Comparison of ENCODE assay signal across 24 mouse cellular contexts in genomic region chr6:134723326-134723725, GRCm38 (mm10).
A peak's percentile ranks its signal among the peaks of the same experiment; 100 is the strongest.
DNase-seq lines count a peak whose midpoint lies in the region; ATAC-seq and TF ChIP-seq lines count a peak whose summit lies in the region.
"Had no signal": no experiment of that assay in that cellular context is flagged by ENCODE, and none has a peak within 500 bp of the region (broad histone marks: within the 10 kb centered on the region; RNA-seq: fewer than 3 reads in every experiment).

No protein-coding gene starts in this region.

- H3K79me2 ChIP-seq in liver, adult 2 months (ENCODE audit: control insufficient read depth, insufficient read depth, low read length) = peaks cover 3% of the 10 kb centered on the region; the same call in 1 of the 2 replicates

- H3K4me3 ChIP-seq in liver, adult 2 months (ENCODE audit: insufficient read depth, low read depth, low read length) = no peak overlapping the region
- H3K4me3 ChIP-seq in liver, embryonic 11.5 days (ENCODE audit: low read depth, low read length) = no peak overlapping the region
- no peak overlapping the region for H3K4me3 ChIP-seq in intestine, postnatal 0 days (ENCODE audit: low read depth, low read length)
- H3K4me3 ChIP-seq: embryonic facial prominence, embryonic 10.5 days; embryonic facial prominence, embryonic 13.5 days; erythroblast, embryonic 14.5 days; forebrain, embryonic 12.5 days; hindbrain, embryonic 12.5 days; hindbrain, embryonic 15.5 days had no signal

- TF ChIP-seq POLR2A in liver, adult 2 months (IDR thresholded peaks at IDR 0.05; ENCODE audit: extremely low read depth, insufficient read depth, low read length) = no peak

- H3K9ac ChIP-seq in liver, adult 2 months (ENCODE audit: low read depth, low read length) = peak overlapping the region; percentile 25; the same call in 1 of the 2 replicates
- H3K9ac ChIP-seq in liver, embryonic 11.5 days (ENCODE audit: low read depth, low read length) = no peak overlapping the region
- no peak overlapping the region for H3K9ac ChIP-seq in intestine, postnatal 0 days (ENCODE audit: low read depth, low read length)
- H3K9ac ChIP-seq: embryonic facial prominence, embryonic 13.5 days; forebrain, embryonic 12.5 days; hindbrain, embryonic 12.5 days; hindbrain, embryonic 15.5 days had no signal

- DNase-seq in heart, adult 11 months = peak; percentile 66
- no peak for DNase-seq in heart, adult 18-20 months
- no peak for DNase-seq in liver, adult 2 months (ENCODE audit: extremely low read depth, low read depth, low spot score)
- no peak for DNase-seq in liver, embryonic 11.5 days (ENCODE audit: low spot score)
- DNase-seq in left cerebral cortex, adult 18-20 months (ENCODE audit: low spot score in 2 of 2) = no peak
- DNase-seq: adrenal gland, adult 8-10 months; adrenal gland, postnatal 25 days; cerebellum, adult 11-12 months; cerebellum, adult 8-10 months; cerebellum, postnatal 10 days; cerebellum, postnatal 36 days; embryo, embryonic 11 days; gastrocnemius, postnatal 10 days; gastrocnemius, postnatal 36 days had no signal

- H3K9me3 ChIP-seq in liver, embryonic 11.5 days (ENCODE audit: control insufficient read depth, low read length) = no peaks in the 10 kb centered on the region
- H3K9me3 ChIP-seq in intestine, postnatal 0 days (ENCODE audit: control insufficient read depth) = no peaks in the 10 kb centered on the region
- H3K9me3 ChIP-seq: embryonic facial prominence, embryonic 10.5 days; embryonic facial prominence, embryonic 13.5 days; forebrain, embryonic 12.5 days; hindbrain, embryonic 12.5 days; hindbrain, embryonic 15.5 days had no signal

- no peak for ATAC-seq in liver, embryonic 11.5 days (replicated peaks; ENCODE audit: low FRiP score)
- ATAC-seq in intestine, postnatal 0 days = no peak
- ATAC-seq: activated CD4-positive, CD25-positive, alpha-beta regulatory T cell, adult 4 months; forebrain, embryonic 16.5 days had no signal

- H3K27ac ChIP-seq in liver, adult 2 months (replicated peaks; ENCODE audit: insufficient read depth, low read depth, low read length) = peak overlapping the region; percentile 73
- H3K27ac ChIP-seq in liver, embryonic 11.5 days (ENCODE audit: low read depth, low read length) = no peak overlapping the region
- peak overlapping the region; percentile 64; the same call in 1 of the 2 replicates for H3K27ac ChIP-seq in intestine, postnatal 0 days (ENCODE audit: low read depth, low read length)
- H3K27ac ChIP-seq: embryonic facial prominence, embryonic 10.5 days; embryonic facial prominence, embryonic 13.5 days; forebrain, embryonic 12.5 days; hindbrain, embryonic 12.5 days; hindbrain, embryonic 15.5 days had no signal

- peaks cover 23% of the 10 kb centered on the region for H3K4me1 ChIP-seq in liver, adult 2 months (ENCODE audit: control insufficient read depth, insufficient read depth, low read length)
- no peaks in the 10 kb centered on the region for H3K4me1 ChIP-seq in liver, embryonic 11.5 days (replicated peaks; ENCODE audit: control insufficient read depth, insufficient read depth, low read length)
- peaks cover 7% of the 10 kb centered on the region for H3K4me1 ChIP-seq in intestine, postnatal 0 days (replicated peaks; ENCODE audit: control insufficient read depth, insufficient read depth, low read length)
- H3K4me1 ChIP-seq: embryonic facial prominence, embryonic 10.5 days; embryonic facial prominence, embryonic 13.5 days; forebrain, embryonic 12.5 days; hindbrain, embryonic 12.5 days; hindbrain, embryonic 15.5 days had no signal

- 89% methylated on average over 7 of the region's 7 CpGs for WGBS in liver, adult 2 months
- WGBS in liver, embryonic 11.5 days = 91% methylated on average over 7 of the region's 7 CpGs
- WGBS in intestine, postnatal 0 days = 85% methylated on average over 7 of the region's 7 CpGs

- H3K4me2 ChIP-seq in liver, embryonic 11.5 days = no peak overlapping the region
- no peak overlapping the region for H3K4me2 ChIP-seq in intestine, postnatal 0 days (replicated peaks; ENCODE audit: low read depth)
- H3K4me2 ChIP-seq: embryonic facial prominence, embryonic 13.5 days; forebrain, embryonic 12.5 days; heart, embryonic 11.5 days; hindbrain, embryonic 12.5 days; hindbrain, embryonic 15.5 days had no signal

- TF ChIP-seq CTCF in liver, adult 2 months (IDR thresholded peaks at IDR 0.05; ENCODE audit: low read depth, low read length) = no peak
- no peak for TF ChIP-seq CTCF in intestine, postnatal 0 days (IDR thresholded peaks at IDR 0.05; ENCODE audit: low read depth)

- peaks cover 14% of the 10 kb centered on the region; the same call in 1 of the 2 replicates for H3K36me3 ChIP-seq in liver, adult 2 months (ENCODE audit: control insufficient read depth, insufficient read depth, low read length)
- H3K36me3 ChIP-seq in liver, embryonic 11.5 days (ENCODE audit: control insufficient read depth, insufficient read depth, low read length) = peaks cover 2% of the 10 kb centered on the region; the same call in 1 of the 2 replicates
- peaks cover 19% of the 10 kb centered on the region for H3K36me3 ChIP-seq in intestine, postnatal 0 days (ENCODE audit: control insufficient read depth, insufficient read depth)
- H3K36me3 ChIP-seq: hindbrain, embryonic 15.5 days had no signal

- H3K27me3 ChIP-seq in liver, adult 2 months (ENCODE audit: control insufficient read depth, insufficient read depth, low read length) = no peaks in the 10 kb centered on the region
- H3K27me3 ChIP-seq in liver, embryonic 11.5 days (replicated peaks; ENCODE audit: control insufficient read depth, insufficient read depth, low read length) = no peaks in the 10 kb centered on the region
- H3K27me3 ChIP-seq in intestine, postnatal 0 days (replicated peaks; ENCODE audit: control insufficient read depth, insufficient read depth, low read length) = no peaks in the 10 kb centered on the region
- H3K27me3 ChIP-seq: embryonic facial prominence, embryonic 13.5 days; forebrain, embryonic 12.5 days; hindbrain, embryonic 12.5 days; hindbrain, embryonic 15.5 days had no signal
